Mouse (Mus musculus) spleen, adult 2 months (tissue): Measurements from ENCODE around the gene Lysmd2.
"Not testable (repeated sequence)": the region's sequence is repeated elsewhere in the genome, so short reads cannot be mapped to it uniquely, and the experiment has no call there.

Experiments
- CTCF ChIP-seq: fragments of 200-500 bp; IDR thresholded peaks from 2 replicates; pipeline ENCODE4 v1.5.1; 2011; ENCODE audit warnings: mild to moderate bottlenecking, inconsistent platforms; ENCODE audit not compliant: insufficient read depth, insufficient read length, insufficient replicate concordance; ENCODE audit errors: extremely low read depth
- POLR2A ChIP-seq: fragments of 200-500 bp; IDR thresholded peaks from 2 replicates; pipeline ENCODE4 v1.6.1; 2011; ENCODE audit warnings: low read depth, low read length, inconsistent platforms

GRCm38 (mm10) chr9:75619761-75620160 lies 5.8 kb upstream of the Lysmd2 start:
- TF ChIP-seq CTCF, POLR2A: not testable (repeated sequence)
